Mouse (Mus musculus) fibroblast of lung, adult 2 months (primary cell): ENCODE data around the gene 5730596B20Rik.
A peak's percentile ranks its signal among the peaks of the same experiment; 100 is the strongest.

Source experiments
- DNase-seq: peaks from one replicate; pipeline ENCODE4 v3.0.0-alpha.2; 2011; ENCODE audit warnings: low read depth

Gene 5730596B20Rik

DNA sequence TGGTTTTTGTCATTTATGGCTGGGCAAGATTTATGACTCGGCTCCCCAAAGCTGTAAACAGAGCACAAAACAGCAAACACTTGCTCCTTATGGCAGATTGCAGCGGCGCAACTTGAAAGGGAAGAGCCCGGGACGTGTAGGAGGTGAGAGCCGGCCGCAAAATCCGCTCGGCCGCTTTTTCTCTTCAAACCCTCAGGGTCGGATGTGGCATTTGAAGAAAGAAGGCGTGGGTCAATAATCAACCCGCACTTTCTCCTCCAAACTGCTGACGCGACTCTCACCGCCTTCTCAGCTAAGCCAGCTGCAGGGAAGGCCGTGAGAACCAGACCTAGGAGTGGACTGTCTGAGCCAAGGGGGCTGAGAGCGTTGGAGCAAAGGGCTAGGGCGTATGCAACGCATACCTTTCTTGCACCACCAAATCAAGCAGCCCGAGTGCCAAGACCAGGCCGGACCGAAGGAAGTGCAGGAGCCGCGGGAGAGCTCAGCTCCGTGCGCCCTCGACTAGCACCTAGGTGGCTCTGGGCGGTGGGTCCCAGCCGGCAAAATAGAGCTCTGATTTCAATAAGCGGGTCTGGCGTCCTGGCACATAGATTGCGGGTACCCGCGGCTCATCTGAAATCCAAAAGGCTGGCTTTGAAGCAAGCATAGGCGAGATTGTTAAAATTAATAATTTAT is at the start of gene 5730596B20Rik:
5730596B20Rik (plus strand) TSS at position 438 of the 675 bp plus-strand sequence.
- DNase-seq: peak; percentile 31

GRCm38 (mm10) chr6:52137841-52138535 is 39.3 kb upstream of the 5730596B20Rik start:
- no peak for DNase-seq

DNA sequence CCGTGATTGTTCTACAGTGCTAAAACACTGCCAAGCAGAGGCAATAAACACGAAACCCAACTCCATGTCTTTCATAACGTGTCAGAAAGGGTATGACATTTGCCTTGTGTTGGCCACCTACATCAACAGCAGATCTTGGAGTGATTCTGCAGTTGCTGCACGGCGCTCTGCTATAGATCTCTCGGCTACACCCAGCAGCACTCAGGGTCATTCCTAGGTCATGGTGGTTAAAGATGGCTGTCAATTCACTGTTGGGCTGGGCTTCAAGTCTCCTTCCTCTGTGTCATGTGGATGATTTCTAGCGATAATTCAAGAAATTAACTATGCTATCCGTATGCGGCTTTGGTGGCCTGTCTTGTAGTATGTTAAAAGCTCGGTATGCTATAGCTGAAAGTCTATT is 38.7 kb upstream of the 5730596B20Rik start:
- DNase-seq: no peak

DNA sequence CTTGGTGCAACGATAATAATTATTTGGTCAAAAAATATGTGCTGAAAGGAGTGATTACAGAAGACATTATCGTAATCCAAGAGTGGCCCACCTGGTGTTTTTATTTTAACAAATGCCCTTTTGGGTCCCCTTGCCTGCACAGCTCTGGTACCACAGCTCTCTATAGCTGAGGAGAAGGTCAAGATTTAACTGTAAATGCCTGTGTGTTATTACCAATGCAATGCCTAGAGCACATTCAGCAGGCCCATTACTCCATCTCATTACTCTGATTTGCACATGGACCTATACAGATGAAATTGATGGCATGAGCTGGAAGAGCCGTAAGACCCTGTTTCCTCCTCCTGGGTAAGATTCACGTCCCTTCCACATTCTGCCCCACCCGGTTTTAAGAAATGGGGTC is 38.2 kb upstream of the 5730596B20Rik start:
- DNase-seq: no peak

GRCm38 (mm10) chr6:52150401-52150966 is 26.8 kb upstream of the 5730596B20Rik start:
- DNase-seq: no peak

DNA sequence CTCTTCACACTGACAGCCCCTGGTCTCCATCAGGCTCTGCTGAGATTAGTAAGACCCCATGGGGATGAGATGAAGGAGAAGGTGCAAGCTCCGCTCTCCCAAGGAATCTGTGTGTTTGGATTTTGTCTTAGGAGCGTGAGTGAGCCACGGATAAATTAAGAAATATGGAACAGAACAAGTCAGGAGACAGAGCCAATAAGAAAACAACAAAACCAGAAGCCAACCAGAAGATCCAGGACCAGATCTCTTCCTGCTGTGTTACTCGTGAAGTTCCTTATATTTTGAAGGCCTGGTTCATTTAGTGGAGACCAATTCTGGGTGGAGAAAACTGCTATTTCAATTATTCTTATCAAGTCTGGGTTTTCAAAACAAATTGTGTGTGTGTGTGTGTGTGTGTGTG is 25.7 kb upstream of the 5730596B20Rik start:
- DNase-seq: no peak

- no peak for DNase-seq
These were observed 24.8 kb upstream of the 5730596B20Rik start for GRCm38 (mm10) chr6:52152226-52153193.

GRCm38 (mm10) chr6:52153270-52153669 is 24.0 kb upstream of the 5730596B20Rik start:
- no peak for DNase-seq

DNA sequence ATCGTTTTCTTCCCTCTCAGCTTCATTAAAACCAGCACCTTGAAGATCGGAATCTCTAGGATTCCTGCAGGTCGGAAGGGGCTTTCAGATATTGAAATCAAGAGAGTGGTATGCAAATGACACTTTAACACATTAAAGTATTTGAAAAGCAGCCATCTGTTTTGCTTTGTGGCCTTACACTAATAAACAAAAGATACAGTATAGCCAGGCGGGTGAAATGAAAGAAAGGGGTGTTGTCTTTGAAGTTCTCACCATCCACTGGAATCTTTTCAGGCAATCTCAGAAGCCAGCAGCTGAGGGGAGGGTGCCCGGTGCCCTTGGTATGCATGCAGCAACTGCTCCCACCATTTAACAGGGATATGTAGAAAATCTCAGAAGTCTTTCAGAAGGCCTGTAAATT is 23.3 kb upstream of the 5730596B20Rik start:
- DNase-seq: no peak

DNA sequence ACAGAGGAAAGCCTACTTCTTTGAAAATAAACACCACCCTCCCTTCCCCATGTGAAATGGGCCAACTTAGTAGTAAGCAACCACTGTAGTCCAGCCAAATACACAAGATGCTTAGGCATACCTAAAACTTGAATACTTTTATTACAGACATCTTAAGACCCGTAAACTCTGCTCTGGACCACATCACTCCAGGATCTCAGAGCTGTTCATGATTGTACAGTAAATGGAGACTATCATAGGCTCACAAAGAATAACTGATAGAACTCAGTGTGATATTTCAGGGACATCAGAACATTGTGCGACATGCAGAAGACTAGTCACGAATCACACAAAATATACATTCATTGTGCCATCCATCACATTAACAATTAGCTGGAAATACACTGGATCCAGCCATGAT is 21.8 kb upstream of the 5730596B20Rik start:
- DNase-seq: no peak

GRCm38 (mm10) chr6:52156551-52157200 is 20.6 kb upstream of the 5730596B20Rik start:
- no peak for DNase-seq

GRCm38 (mm10) chr6:52157466-52158275 is 19.6 kb upstream of the 5730596B20Rik start:
- no peak for DNase-seq

DNA sequence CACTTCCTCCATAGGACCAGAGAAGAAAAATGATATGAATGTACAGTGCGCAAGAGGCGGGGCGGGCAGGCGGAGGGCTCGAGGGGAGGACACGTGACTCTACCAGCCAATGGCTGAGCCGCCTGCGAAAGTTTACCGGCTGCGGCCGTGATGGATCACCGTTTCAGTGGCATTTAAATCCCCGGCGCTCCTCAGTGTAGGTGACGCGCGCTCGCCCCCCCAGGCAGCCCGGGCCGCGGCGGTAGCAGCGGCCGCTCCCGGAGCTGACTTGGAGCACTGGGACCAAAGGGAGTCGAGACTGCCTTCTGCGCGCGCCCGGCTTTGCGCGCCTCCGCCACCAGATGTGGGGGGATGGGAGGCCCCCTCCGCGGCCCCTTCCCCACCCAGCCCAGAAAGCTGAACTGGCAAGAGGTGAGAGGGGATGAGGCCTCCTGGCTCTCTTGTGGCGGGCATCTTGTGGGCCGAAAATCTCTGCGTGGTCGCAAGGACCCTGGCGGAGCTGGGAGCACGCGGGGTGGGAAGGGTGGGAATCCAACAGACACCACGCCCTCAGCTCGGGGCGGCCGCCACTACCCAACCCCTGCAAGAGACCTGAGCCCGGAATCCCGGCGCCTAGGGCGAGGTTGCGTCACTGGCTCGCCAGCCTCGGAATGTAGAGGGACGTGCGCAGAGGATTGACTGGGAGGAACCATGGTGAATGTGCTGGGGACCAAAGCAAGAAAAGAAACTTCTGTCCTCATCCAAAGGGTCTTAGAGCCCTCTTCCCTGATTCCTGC is 18.8 kb upstream of the 5730596B20Rik start, which contains the start of gene Hoxa1:
Hoxa1 (minus strand) TSS at position 42 of the 776 bp plus-strand sequence.
- peak; percentile 69 for DNase-seq

DNA sequence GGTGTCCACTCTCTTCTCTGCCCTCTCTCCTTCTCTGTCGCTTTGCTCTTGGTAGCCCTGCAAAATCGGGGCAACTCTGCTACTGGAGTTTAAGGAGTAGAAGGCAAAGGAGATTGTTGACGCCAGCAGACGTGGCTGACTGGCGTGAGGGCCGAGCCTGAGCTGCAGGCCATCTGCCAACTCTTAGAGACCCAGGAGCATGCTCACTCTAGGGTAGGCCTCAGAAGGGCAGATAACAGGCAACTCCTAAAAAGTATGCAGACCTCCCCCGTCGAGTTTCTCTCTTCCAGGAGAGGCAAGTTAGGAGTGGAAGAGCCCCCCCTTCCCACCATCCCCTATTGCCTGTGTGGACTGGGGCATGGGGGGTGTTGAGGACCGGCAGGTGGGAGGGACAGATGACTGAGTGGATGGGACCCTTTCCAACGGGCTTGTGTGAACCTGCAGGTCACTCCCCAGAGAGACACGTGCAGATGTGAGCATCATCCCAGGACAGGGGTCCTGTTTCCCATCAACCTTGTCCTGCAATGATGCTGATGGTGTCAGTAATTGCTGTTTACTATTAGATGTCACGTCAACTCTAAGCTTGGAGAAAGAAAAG is 18.0 kb upstream of the 5730596B20Rik start:
- DNase-seq: peak; percentile 48

DNA sequence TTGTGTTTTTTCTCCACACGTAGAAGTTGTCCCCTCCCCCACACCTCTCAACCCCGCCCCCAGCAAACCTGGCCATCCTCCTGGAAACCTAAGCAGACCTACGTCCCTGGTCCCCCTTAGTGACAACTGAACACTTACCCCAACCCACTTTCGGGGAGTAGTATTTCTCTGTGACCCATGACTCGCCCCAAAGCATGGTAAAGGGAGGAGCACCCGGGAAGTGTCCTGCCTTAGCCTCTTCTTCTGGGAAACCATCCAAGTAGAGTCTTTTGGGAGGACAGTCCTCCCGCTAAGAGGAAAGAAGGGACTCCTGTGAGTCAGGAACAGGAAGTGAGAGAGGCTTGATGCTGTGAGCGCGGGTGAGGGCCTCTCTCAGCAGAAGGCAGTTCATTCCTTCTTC is 17.3 kb upstream of the 5730596B20Rik start:
- DNase-seq: no peak

DNA sequence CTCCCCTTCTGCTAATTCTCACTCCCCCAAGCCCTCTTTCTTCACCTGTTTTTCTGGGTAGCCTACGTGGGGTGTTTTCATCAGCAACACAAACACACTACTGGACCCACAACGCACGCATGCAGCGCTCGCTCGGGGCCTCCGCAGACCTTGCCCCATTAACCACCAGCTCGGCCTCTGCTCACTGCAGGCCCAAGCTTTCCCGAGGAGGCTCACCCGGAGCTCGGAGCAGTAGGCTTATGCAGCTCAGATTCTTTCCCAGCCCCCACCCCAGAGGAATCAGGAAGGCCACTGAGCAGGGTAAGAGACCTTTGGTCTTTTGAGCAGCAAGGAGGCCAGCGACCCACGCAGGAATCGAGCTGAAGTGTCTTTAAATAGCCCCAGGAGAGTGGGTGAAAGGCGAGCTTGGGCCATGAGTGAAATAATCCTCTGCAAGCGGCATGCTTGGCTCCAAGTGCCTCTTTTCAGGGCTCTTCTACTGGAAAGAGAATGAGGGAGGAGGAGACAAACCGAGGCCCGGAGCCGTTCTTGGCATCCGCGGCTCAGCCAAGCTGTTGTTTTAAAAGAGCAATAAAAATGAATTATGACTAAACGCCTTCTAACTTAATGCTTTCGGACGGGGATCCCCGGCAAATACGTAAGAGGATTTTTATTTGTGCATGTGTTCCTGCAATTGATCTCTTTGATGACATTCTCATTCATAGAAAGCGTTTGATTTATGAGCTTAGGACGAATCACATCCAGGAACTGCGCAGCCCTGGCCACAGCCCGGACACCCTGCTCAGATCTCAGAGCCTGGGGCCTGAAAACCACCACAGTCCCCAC is 16.6 kb upstream of the 5730596B20Rik start:
- DNase-seq: peak; percentile 41

- peak; percentile 20 for DNase-seq
These were observed 15.8 kb upstream of the 5730596B20Rik start for GRCm38 (mm10) chr6:52161336-52162092.

DNA sequence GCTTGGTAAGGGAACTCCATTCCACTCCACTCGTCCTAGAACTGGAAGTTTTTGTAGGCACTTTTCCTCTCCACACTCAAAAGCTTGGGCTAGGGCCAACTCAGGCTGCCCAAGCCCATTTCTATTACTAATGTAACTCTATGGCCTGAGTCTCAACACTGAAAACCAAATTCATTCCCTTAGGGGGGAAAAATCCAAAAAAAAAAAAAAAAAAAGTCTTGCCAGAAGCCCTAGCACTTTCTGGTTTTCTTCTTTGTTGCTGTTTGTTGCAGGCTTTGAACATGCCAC is 15.3 kb upstream of the 5730596B20Rik start:
- peak; percentile 46 for DNase-seq
